8 mouse cellular contexts compared by ENCODE assay signal in the genomic region with DNA sequence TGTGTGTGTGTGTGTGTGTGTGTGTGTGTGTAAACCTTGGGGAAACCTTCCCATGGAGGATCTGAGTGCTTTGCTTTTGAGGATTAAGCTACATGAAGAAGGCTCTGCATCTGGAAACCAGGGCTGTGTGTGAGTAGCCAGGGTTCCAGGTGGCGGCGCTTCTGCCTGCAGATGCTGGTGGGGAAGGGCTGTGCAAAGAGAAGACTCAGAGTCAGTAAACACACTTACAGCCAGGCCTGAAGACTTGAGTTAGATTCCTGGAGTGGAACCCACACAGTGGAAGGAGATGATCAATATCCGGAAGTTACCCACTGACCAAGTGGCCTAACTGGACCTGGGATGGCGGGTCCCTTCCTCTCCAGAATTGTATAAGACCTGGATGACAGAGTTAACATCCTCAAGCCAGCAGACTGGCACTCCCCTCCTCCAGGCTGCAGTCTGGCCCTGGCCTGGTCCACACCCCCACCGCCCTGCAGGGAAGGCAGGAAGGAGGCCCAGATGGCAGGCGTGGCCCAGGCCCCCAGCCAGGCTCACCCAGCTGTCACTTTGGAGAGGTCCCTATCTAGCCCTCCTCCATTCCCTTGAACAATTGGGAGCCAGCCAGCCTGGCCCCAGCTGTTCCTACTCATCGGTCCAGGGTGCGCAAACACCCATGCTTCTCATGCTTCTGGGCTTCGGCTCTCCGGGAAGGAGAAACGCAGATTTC. TPM values are rescaled to one million over a fixed set of nuclear protein-coding genes. Genes with fewer than 3 reads are reported as not detected.
DNase-seq lines count a peak whose midpoint lies in the region; ATAC-seq and TF ChIP-seq lines count a peak whose summit lies in the region.

No protein-coding gene starts in this region.

- H3ac ChIP-seq in C2C12 (ENCODE audit: control insufficient read depth, insufficient read length, low read depth): no peak overlapping the region

- no peaks in the 10 kb centered on the region for H3K79me2 ChIP-seq in C2C12 (ENCODE audit: control insufficient read depth, insufficient read depth)

- H3K27me3 ChIP-seq in C2C12 (ENCODE audit: control insufficient read depth, insufficient read depth, insufficient read length): no peaks in the 10 kb centered on the region
- no peaks in the 10 kb centered on the region for H3K27me3 ChIP-seq in hindbrain, embryonic 10.5 days (ENCODE audit: insufficient read depth, poor library complexity, severe bottlenecking)
- H3K27me3 ChIP-seq in lung, embryonic 15.5 days: no peaks in the 10 kb centered on the region

- no peaks in the 10 kb centered on the region for H3K9me3 ChIP-seq in hindbrain, embryonic 10.5 days
- no peaks in the 10 kb centered on the region for H3K9me3 ChIP-seq in lung, embryonic 15.5 days

- no peak overlapping the region for H3K9ac ChIP-seq in lung, embryonic 15.5 days

- H3K4me2 ChIP-seq in lung, embryonic 15.5 days: peak overlapping the region; percentile 18; the same call in 1 of the 2 replicates

- 60% methylated on average over 11 of the region's 11 CpGs for WGBS in hindbrain, embryonic 10.5 days
- WGBS in lung, embryonic 15.5 days: 18% methylated on average over 11 of the region's 11 CpGs

- H3K36me3 ChIP-seq in C2C12 (ENCODE audit: control insufficient read depth, insufficient read depth): no peaks in the 10 kb centered on the region
- no peaks in the 10 kb centered on the region for H3K36me3 ChIP-seq in hindbrain, embryonic 10.5 days
- no peaks in the 10 kb centered on the region for H3K36me3 ChIP-seq in lung, embryonic 15.5 days

- H3K4me3 ChIP-seq in C2C12 (ENCODE audit: insufficient read depth, poor library complexity, severe bottlenecking): peak overlapping the region; percentile 6
- H3K4me3 ChIP-seq in hindbrain, embryonic 10.5 days: no peak overlapping the region
- H3K4me3 ChIP-seq in lung, embryonic 15.5 days: no peak overlapping the region

- no peaks in the 10 kb centered on the region for H3K79me3 ChIP-seq in C2C12 (ENCODE audit: low read depth)

- H3K4me1 ChIP-seq in hindbrain, embryonic 10.5 days (replicated peaks): peaks cover 44% of the 10 kb centered on the region
- H3K4me1 ChIP-seq in lung, embryonic 15.5 days: peaks cover 20% of the 10 kb centered on the region

- no peak for TF ChIP-seq CTCF in C2C12 (IDR thresholded peaks at IDR 0.05; ENCODE audit: control insufficient read depth, insufficient read depth, insufficient read length)

- DNase-seq in cerebellum, adult 9-10 months: peak; percentile 98
- DNase-seq in frontal cortex, postnatal 25 days (ENCODE audit: low spot score in 2 of 2): peak; percentile 43 to 76
- peak; percentile 62 for DNase-seq in hindbrain, embryonic 10.5 days (ENCODE audit: low spot score)
- DNase-seq in layer of hippocampus, adult 8-10 months (ENCODE audit: low spot score in 2 of 2): peak; percentile 92
- peak; percentile 64 for DNase-seq in retina, embryonic 14.5 days (ENCODE audit: low spot score)
- DNase-seq in yolk sac, embryonic 10.5 days (ENCODE audit: low spot score): no peak

- peak; percentile 95 for ATAC-seq in lung, embryonic 15.5 days (ENCODE audit: borderline replicate concordance, extremely low read depth, low FRiP score, low TSS enrichment)

- peak overlapping the region; percentile 80 for H3K27ac ChIP-seq in hindbrain, embryonic 10.5 days
- peak overlapping the region; percentile 81 for H3K27ac ChIP-seq in lung, embryonic 15.5 days

TF ChIP-seq in C2C12, 6 proteins besides CTCF, POLR2A, EP300 and RAD21:
- TF ChIP-seq USF1 (IDR thresholded peaks at IDR 0.05; ENCODE audit: low read depth) (no peak), MYOD1 (IDR thresholded peaks at IDR 0.05; ENCODE audit: control insufficient read depth, insufficient read length, low read depth) (peak; percentile 69)

RNA-seq across cellular contexts. Expression of gene Coro2b, which starts 59.9 kb away (rescaled TPM):
- 9.9 TPM for polyA plus RNA-seq in C2C12 (2012; fragmentation: generic; extraction: Trizol)
- 17.5 and 30.7 TPM in 2 replicates for polyA plus RNA-seq in hindbrain, embryonic 10.5 days (2016; fragmentation: Nextera tagmentation; extraction: Ambion mirVana)
- 100 to 1,000 TPM; 201 to 245 (median 216) TPM for total RNA-seq in layer of hippocampus, adult 8-10 months (2022)
- polyA plus RNA-seq in lung, embryonic 15.5 days (2015; fragmentation: Nextera tagmentation; extraction: Ambion mirVana): 20.5 and 22.8 TPM in 2 replicates
